Mouse (Mus musculus): ENCODE results near the gene Pjvk. TPM values are rescaled to one million over a fixed set of nuclear protein-coding genes. Genes with fewer than 3 reads are reported as not detected.

The Pjvk gene
- total RNA-seq, 4 experiments from 2014 or later = 0.52 TPM; not detected in 3

DNA sequence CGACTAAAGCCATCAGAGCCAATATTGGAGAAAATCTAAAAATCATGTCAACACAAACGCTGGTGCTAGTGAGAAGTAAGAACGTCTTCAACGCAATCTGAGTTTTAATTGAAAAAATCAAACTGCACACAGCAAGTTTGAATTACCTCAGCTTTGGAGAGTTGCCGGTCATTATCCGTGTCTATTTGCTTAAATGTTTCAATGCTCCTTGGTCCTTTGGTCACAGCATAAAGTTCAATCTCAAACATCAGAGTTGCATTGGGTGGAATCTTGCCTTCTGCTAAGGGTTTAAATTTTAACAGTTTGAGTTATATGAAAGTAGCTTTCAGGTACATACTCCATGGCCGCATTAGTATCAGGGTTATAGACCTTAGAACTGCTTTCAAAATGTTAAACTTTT, 17.3 kb downstream of the Pjvk start:
- no peak for DNase-seq (ENCODE audit: low spot score in 2 of 2)

DNA sequence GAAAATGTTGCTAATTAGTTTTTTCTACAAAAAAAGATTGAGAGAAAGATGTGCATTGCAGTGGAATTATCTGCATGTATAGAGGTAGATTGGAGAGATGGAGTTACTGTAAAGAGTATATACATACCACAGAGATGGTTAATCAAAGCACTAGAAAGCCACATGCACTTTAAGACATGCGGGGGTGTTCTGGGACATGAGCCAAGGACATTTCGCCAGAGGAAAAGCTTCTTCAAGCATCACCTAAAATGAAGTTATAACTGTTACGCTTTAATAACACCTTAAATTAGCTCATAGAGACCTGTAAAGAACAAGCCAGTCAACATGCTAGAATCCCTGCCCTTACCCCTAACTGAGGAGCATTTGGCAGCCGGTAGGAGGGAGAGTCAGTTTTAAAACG, 18.9 kb downstream of the Pjvk start:
- no peak for DNase-seq (ENCODE audit: low spot score in 2 of 2)

DNA sequence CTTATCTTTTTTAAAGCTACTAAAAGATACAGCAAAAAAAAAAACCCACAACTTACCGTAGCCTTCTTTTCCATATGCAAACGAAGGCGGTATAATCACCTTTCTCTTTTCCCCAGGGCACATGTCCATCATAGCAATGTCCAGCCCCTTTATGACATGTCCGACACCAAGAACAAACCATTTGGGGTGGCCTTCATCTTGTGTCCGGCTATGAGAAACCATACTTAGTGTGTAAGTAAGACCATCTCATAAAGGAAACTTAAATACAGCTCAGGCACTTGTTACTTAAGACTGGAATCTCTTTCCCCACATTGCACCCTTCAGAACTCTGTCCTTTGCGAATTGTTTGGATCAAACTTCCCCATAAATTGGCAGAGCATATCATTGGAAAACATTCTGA, 23.4 kb downstream of the Pjvk start:
- DNase-seq (ENCODE audit: low spot score in 2 of 2) = no peak

DNA sequence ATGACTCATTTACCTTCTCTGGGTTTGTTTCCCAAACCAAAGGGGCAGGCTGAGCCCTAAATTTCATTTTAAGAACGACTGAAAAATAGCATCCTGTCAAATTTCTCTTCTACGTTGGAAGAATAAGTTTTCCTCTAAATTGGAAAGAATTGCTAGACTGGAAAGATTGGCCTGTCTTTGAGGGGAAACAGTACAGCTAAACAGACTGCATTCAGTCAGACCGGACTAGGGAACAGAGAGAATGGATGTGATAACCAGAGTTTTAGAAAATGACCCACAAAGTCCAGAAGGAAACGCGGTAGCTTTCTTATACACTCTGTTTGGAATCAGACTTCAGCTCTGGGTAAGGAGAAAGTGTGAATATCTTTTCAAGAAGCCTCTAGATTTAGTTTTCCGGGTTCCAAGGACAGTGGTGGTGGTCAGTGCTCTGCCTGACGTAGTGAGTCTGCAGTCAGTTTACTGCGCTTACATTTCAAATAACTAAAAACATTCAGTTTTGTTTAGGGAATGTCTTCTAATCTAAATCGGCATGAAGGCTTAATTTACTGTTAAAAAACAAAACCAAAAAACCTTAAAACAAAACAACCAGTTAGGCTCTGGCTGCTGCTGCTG, 24.0 kb downstream of the Pjvk start:
- DNase-seq (ENCODE audit: low spot score in 2 of 2) = no peak

DNA sequence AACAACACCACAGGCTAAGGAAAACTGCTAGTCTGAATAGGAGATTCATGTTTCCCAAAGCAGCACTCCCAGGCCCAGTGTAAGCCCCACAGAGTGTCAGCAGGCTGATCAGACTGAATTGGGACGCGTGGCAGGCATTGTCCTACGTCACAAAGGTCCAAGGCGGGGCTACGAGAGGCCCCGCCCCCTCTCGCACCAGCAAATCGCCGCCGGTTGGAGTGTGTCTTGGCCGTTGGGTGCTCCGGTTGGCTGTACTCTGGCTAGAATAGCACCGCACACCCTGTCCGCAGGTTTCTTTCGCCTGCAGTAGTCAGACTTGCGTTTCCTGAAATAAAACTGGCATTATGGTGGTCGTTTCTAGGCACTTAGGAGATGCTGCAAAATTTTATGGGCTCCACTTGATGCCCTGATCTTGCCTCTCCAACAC, 24.7 kb downstream of the Pjvk start, which contains the start of gene Fkbp7:
Gene Fkbp7, minus strand, starts transcription at position 151 of the 427 bp plus-strand sequence.
- DNase-seq (ENCODE audit: low spot score in 2 of 2) = peak; percentile 85 to 88

DNA sequence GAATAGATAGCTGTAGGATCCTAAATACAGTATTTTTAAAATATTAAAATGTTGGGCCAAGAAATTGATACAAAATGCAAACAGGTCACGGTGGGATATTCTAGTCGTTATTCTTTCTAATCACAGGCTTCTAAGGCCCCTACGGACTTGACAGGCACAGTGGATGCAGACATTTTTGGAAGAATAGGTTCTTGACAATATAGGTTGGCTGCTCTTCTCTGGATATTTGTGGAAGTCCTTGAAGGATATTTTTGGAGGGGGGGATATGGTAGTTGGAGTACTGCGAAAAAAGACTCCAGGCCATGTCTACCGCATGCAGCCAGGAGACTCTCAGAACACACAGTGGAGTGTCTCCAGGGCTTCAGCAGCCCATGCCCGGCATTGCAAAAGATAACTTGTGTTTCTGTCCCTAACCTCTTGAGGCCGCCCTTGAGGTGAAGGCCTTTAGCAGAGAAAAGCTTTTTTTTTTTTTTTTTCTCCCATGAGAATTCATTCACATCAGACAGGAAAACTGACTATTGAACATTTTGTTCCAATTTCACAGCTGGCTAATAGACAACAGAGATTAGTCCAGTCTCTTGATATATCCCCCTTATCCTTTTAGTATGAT, 25.3 kb downstream of the Pjvk start:
- DNase-seq (ENCODE audit: low spot score in 2 of 2) = no peak

DNA sequence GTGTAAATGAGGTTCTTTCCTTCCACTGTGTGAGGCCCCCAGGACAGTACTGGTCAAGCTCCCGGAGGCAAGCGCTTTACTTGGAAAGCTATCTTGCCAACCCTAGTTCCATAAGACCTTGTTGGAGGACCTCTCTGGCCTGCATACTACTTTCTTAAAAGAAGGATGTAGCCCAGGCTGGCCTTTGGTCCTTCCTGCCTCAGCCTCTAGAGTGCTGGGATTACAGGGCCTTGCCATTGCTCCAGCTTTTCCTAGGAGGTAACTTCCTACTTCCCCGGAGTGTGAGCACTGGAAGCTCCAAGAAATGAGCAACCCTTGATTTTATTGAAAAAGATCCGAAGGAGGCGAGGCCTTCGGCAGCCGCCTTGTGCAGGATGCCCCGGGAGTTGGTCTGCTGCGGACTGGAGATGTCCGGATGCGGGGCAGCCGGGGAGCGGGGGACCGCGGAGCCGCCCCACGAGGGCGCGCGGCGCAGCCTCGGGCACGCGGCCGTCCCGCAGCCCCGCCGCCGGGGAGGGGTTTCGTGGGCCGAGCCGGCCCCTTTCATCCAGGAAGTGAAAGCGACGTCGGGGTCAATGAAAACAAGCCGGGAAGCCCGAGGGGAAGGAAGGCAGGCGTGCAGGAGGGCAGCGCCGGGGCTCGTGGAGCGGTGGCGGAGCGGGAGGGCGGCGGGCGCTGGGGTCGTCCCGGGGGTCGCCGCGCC, 26.6 kb downstream of the Pjvk start, which contains the start of gene Plekha3:
Gene Plekha3, plus strand, starts transcription at position 557 of the 703 bp plus-strand sequence.
- DNase-seq (ENCODE audit: low spot score in 2 of 2) = peak; percentile 72 to 79

DNA sequence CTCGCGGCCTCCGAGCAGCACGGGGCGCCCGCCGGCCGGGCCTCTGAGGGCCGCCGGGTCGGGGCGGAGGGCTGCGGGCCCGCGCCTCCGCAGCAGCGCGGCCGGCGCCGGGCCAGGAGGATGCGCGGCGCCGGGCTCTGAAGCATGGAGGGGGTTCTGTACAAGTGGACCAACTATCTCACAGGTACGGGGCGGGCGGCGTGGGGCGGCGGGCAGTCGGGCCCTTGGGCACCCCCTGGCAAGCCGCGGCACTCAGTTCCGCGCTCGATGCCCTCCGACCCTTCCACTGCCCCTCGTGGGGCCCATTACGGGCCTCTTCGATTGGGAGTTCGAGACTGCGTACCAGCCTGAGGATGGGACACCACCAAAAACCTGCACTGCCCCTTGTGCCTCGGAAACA, 27.2 kb downstream of the Pjvk start:
- DNase-seq (ENCODE audit: low spot score in 2 of 2) = no peak

DNA sequence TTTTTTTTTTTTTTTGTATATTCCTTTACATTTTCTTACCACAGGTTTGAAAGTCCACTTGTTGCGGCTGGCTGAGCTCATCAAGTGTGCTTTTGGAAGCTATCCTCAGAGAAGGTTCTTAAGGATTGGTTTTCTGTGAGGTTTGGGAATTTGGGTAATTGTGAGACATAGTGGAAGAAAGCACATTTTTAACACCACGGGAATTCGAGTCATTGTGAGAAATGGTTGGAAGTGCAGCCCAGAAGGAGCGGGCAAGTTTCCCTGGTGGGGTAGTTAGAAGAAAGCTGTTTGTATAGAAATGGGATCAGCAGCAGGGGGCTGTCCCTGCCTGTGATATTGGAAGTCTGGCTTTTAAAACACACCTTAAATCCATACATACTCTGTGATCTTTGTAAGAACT, 27.7 kb downstream of the Pjvk start:
- no peak for DNase-seq (ENCODE audit: low spot score in 2 of 2)

DNA sequence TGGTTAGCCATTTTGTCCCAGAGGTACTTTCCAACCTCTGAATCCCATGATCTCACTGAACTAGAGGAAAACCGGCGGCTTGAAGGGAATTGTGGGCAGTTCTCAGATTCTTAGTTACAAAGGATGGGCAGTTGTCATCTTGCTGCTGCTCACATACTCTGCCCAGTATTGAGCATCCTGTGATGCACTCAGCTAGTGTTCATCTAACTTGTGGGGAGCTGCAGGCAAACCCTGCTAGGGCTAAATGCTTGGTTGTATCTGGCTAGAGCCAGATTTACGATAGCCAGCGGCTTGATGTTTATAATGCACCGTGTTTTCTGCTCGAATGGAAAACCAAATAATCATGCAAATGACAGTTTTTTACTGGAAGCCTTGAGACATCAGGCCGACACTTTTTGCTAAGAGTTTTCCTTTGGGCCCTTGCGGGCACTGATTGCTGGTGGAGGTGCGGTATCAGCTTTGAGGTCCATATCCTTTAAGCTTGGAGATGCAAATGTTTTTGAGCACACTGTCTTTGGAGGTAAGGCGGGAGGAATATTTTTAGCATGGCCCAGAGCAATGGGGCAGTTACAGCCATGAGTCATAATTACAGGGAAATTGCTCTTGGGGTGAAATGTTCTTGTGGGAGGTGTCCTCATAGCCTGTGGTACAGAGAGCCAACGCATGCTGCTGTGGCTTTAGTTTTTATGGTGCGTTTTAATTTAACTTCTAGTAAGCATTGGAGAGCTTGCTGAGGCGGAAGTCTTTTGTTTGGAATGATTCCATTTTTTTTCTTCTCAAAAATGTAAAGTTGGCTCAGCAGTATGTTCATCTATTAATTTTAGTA, 28.3 kb downstream of the Pjvk start:
- no peak for DNase-seq (ENCODE audit: low spot score in 2 of 2)

DNA sequence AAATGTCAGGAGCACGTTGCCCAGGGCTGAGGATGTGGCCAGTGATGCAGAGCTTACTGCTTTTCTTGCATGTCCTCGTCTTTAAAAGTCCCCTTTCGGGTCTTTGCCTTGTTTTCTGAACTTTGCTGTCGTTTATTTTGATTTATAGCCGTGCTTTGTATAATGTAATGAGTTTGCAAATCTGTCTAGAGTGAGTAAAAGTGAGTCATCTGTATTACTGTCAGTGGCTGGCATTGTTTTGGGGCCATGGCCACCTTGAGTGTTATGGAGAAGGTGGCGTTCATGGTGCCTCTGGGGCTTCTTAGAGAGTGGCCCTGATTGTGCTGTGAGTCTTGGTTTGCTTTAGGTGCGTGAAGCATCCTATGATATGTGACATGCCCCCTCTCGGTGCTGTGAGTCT, 34.0 kb downstream of the Pjvk start:
- no peak for DNase-seq (ENCODE audit: low spot score in 2 of 2)

DNA sequence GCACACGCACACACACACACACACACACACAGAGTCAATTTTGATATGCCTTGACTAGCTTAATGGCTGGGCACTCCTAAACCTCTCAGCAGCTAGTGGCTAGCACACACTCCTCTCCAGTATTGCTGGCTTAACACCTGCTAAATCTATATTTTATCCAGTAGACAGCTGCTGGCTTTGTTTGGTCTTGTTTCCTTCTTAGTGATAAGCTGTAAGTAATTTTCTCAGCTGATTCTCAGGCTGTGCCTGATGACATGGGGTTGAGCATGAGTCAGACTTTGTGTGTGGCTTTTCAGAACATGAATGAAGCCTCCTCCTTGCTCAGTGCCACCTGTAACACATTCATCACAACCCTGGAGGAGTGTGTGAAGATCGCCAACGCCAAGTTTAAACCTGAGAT, 38.7 kb downstream of the Pjvk start:
- no peak for DNase-seq (ENCODE audit: low spot score in 2 of 2)

DNA sequence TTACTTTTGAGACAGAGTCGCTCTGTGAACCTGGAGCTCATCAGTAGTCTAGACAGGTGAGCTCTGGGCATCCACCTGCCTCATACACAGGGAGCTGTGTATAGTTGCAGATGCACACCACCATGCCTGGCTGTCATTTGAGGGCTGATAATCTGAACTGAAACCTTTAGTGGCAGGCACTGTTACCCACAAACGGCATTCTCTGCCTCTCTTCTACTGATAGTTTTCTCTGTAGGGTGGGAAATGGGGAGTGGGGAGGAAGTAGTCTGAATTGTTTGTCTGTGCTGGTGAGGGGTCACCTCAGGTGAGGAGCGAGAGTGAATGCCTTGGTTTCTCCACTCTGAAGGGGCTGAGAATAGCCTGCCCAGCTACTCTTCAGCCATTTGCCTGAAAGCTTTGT, 39.3 kb downstream of the Pjvk start:
- DNase-seq (ENCODE audit: low spot score in 2 of 2) = no peak

DNA sequence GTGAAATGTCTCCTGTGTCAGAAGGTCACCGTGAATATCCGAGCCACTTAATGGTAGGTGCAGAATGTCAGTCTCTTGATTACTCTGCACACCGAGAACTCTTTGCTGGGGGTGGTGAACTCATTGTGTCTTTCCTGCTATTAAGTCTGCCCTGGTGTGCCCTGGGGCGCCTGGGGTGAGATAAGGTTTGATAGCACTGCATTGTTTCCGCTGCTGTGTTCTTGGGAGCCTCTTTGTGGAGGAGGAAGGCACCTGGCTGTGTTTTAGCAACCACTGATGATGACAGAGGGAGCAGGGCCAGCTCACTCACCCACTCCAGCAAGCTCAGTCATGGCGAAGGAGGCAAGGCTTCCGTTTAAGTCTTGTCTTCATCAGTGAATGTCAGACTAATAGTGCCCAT, 39.9 kb downstream of the Pjvk start:
- DNase-seq (ENCODE audit: low spot score in 2 of 2) = no peak

DNA sequence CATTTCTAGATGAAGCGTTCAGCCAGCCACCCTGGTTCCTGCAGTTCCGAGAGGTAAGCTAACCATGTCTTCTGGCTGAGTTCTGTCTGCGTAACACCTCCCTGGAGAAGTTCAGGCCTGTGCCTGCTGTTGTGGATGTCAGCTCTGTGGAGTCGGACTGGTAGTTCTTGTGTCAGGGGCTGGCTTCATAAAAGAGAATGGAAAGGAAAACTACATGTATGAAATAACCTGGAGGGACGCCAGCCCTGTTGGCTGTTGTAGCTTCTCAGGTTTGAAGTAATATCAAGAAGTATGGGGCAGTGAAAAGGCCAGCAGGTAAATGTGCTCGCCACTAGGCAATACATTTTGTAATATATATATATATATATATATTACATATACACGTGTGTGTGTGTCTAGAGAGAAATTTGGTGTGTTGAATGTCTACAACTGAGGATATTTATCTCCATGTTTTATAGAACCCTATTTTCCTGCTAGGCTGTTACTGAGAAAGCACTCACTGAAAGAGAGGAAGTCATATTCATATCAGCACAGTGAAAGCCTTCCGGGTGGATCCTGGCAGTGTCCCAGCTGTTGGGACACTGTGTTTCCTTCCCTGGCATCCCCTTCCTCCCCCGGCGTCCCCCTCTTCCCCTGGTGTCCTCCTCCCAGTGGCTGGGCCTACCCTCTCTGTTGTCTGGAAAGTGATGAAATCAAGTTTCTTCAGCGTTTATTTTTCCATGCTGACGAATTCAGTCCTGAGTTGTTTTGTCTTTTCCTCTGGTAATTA, 42.3 kb downstream of the Pjvk start:
- DNase-seq (ENCODE audit: low spot score in 2 of 2) = no peak

DNA sequence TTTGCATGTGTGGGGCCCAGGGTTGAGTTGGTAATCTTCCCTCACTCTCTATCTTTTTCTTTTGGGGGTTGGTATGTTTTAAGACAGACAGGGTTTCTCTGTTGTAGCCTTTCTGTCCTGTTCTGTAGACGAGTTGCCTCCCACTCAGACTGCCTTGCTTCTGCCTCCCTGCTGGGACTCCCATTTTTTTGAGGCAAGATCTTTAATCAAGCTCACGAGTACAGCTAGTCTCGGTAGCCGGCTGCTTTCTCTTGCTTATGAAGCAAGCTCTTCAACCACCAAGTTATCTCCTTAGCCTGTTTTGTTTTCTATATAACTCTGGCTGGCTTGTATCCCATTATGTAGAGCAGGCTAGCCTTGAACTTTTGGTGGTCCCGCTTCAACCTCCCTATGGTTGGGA, 45.5 kb downstream of the Pjvk start:
- no peak for DNase-seq (ENCODE audit: low spot score in 2 of 2)

DNA sequence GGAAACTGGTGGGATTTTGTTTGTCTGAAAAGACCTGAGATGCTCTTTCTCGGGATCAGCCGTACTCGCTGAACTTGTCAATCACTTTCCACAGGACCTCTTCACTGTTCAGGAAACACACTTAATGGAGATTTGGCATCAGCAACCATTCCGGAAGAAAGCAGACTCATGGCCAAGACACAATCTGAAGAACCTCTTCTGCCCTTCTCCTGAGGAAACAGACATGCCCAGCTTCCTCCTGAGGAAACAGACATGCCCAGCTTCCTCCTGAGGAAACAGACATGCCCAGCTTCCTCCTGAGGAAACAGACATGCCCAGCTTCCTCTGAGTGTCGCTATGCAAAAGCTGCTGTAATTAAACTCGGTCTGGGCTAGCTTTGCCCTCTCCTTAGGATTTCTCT, 47.0 kb downstream of the Pjvk start:
- DNase-seq (ENCODE audit: low spot score in 2 of 2) = no peak

DNA sequence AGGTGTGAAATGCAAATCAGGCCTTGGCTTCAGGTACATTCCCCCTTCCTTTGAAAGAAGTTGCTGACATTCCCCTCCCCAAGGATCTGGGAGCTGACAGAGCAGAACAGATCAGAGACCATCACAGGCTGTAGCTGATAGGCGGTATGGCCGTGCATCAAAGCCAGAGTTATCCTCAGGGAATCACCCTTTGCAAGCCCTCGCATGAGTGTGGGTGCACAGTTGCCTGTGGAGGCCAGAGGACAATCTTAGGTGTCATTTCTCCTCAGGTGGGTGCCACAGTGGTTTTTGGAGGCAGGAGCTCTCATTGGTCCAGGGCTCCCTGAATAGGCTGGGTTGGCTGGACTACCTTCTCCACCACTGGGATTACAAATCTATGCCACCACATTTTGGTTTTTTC, 53.9 kb downstream of the Pjvk start:
- DNase-seq (ENCODE audit: low spot score in 2 of 2) = no peak

DNA sequence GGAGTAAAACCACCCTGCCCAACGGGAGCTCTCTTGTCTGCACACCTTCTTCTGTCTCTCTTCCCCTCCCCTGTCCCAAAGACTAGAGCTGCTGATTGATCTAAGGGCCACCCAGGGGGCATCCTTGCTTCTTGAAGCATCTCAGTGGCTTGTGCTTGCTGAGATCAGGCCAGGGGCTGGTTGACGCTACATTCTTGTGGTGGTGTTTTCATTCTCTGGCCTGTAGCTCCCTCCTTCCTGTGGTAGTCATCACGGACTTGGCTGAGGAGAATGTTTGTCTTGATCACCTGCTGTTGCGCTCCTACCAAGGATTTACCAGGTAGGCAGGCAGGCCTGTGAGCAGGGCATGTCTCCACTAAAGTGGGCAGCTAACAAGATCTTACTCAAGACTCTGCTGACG, 54.5 kb downstream of the Pjvk start:
- no peak for DNase-seq (ENCODE audit: low spot score in 2 of 2)

DNA sequence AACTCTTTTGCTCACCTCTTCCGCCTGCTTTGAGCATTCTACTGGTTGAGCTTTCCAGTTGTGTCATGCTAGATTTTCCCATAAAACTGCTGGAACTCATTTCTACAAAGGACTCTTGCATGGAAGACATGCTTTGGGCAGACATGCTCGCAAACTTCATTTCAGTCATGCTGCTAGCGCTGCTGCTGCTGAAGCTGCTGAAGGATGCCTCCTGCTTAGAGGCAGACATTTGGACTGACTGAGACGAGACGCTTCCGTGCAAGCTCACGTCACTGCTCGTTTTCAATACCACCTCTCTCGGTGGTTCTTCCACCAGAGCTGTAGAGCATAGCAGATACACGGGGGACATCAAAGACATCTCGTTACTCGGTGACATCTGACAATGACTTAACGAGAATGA, 57.4 kb downstream of the Pjvk start:
- DNase-seq (ENCODE audit: low spot score in 2 of 2) = no peak
